Mouse (Mus musculus) ovary, postnatal 10 days (tissue): Measurements from ENCODE around the gene Gm20738.
"Not testable (repeated sequence)": the region's sequence is repeated elsewhere in the genome, so short reads cannot be mapped to it uniquely, and the experiment has no call there.

Experiments
- DNase-seq: peaks from one replicate; pipeline ENCODE4 v3.0.0; 2022; ENCODE audit warnings: low spot score

Gene Gm20738

DNA sequence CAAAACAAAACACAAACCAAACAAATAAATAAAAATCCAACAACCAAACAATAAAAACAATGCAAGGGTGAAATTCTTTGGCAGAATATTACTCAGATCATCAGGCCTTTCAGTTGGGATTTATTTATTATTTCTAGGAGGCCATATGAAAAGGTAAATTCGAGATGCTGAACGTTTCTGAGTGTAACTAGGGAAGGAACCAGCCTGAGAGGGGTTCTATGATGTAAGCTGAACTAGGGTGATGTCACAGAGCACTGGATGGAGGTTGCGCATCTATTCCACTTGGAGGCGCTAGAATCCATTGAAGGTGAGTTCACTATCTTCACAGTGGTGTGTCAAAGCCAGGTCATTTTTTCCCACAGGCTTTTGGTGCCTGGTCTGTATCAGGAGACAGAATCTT lies at the start of gene Gm20738:
Gene Gm20738 (plus strand): TSS at position 301 of the 400 bp plus-strand sequence.
- DNase-seq, result not testable (repeated sequence)
